Mouse (Mus musculus): Measurements from ENCODE around the gene Ccnl2. TPM values are rescaled to one million over a fixed set of nuclear protein-coding genes. Genes with fewer than 3 reads are reported as not detected.
A peak's percentile ranks its signal among the peaks of the same experiment; 100 is the strongest.

Ccnl2 gene
- polyA plus RNA-seq, 1 experiment = 86.1 TPM

DNA sequence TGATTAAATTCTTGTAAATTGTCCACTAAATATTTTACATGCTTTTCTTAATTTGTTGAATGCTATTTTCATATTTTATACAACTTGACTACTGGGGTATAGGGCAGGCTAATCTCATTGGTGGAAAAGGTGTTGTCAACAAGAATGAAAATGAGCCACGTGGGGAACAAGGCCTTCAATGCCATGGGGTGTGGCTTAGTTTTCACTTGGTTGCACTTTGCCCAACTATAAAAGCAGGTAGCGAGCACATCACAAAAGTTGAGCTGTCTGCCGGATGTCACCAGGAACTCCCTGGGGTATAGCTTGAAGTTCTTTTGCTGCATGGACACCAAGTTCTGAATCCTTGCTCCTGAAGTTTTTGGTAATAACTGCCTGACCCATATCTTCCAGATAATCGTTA, 5.2 kb downstream of the Ccnl2 start:
- Histone ChIP-seq H3K27ac (ENCODE audit: insufficient read depth, low read length) (no peak overlapping the region), H3K9ac (ENCODE audit: low read depth, poor library complexity, severe bottlenecking) (no peak overlapping the region), H3K9me3 (replicated peaks; ENCODE audit: control insufficient read depth, insufficient read depth, low read length, poor library complexity, severe bottlenecking) (no peaks in the 10 kb centered on the region), H3K4me1 (ENCODE audit: control insufficient read depth, insufficient read depth, low read length) (no peaks in the 10 kb centered on the region), H3K4me3 (ENCODE audit: low read depth, low read length) (no peak overlapping the region), H3K36me3 (ENCODE audit: control insufficient read depth, insufficient read depth, low read length, poor library complexity, severe bottlenecking) (peaks cover 83% of the 10 kb centered on the region), H3K27me3 (ENCODE audit: control insufficient read depth, insufficient read depth, low read length, poor library complexity, severe bottlenecking) (no peaks in the 10 kb centered on the region)
- TF ChIP-seq CTCF (IDR thresholded peaks at IDR 0.05; ENCODE audit: low read depth, low read length) (no peak), POLR2A (IDR thresholded peaks at IDR 0.05; ENCODE audit: insufficient read depth, low read length) (no peak), EP300 (IDR thresholded peaks at IDR 0.05; ENCODE audit: insufficient read depth, low read depth, low read length) (no peak)

DNA sequence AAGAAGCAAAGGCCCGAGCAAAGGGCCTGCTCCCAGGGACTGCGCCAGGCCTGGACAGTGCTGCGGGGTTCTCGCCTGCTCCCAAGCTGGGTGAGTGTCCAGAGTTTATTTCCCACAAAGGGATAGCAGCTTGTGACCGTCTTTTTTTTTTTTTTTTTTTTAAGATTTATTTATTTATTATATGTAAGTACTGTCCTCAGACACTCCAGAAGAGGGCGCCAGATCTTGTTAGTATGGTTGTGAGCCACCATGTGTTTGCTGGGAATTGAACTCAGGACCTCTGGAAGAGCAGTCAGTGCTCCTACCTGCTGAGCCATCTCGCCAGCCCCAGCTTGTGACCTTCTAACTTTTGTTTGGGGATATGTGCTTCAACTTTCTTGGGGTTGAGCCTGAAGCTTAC, 8.7 kb downstream of the Ccnl2 start:
- Histone ChIP-seq H3K9me3 (replicated peaks; ENCODE audit: control insufficient read depth, insufficient read depth, low read length, poor library complexity, severe bottlenecking) (no peaks in the 10 kb centered on the region), H3K4me1 (ENCODE audit: control insufficient read depth, insufficient read depth, low read length) (no peaks in the 10 kb centered on the region), H3K4me3 (ENCODE audit: low read depth, low read length) (no peak overlapping the region), H3K9ac (ENCODE audit: low read depth, poor library complexity, severe bottlenecking) (no peak overlapping the region), H3K27ac (ENCODE audit: insufficient read depth, low read length) (no peak overlapping the region), H3K36me3 (ENCODE audit: control insufficient read depth, insufficient read depth, low read length, poor library complexity, severe bottlenecking) (peaks cover 90% of the 10 kb centered on the region), H3K27me3 (ENCODE audit: control insufficient read depth, insufficient read depth, low read length, poor library complexity, severe bottlenecking) (no peaks in the 10 kb centered on the region)
- TF ChIP-seq CTCF (IDR thresholded peaks at IDR 0.05; ENCODE audit: low read depth, low read length) = peak; percentile 1
- TF ChIP-seq EP300 (IDR thresholded peaks at IDR 0.05; ENCODE audit: insufficient read depth, low read depth, low read length) = no peak

DNA sequence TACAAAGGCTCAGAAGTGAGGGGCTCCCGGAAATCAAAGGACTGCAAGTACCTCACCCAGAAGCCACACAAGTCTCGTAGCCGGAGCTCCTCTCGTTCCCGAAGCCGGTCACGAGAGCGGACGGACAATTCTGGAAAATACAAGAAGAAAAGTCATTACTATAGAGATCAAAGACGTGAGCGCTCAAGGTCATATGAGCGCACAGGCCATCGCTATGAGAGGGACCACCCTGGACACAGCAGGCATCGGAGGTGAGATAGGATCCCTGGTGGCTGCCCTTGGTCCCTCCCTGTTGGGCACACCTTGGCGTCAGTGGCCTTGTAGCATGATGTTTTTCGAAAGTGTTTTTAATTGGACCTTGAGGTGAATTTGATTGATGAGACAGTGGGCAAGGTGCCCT, 11.2 kb downstream of the Ccnl2 start:
- Histone ChIP-seq H3K36me3 (ENCODE audit: control insufficient read depth, insufficient read depth, low read length, poor library complexity, severe bottlenecking) (peaks cover 70% of the 10 kb centered on the region), H3K9me3 (replicated peaks; ENCODE audit: control insufficient read depth, insufficient read depth, low read length, poor library complexity, severe bottlenecking) (no peaks in the 10 kb centered on the region), H3K27me3 (ENCODE audit: control insufficient read depth, insufficient read depth, low read length, poor library complexity, severe bottlenecking) (no peaks in the 10 kb centered on the region)

DNA sequence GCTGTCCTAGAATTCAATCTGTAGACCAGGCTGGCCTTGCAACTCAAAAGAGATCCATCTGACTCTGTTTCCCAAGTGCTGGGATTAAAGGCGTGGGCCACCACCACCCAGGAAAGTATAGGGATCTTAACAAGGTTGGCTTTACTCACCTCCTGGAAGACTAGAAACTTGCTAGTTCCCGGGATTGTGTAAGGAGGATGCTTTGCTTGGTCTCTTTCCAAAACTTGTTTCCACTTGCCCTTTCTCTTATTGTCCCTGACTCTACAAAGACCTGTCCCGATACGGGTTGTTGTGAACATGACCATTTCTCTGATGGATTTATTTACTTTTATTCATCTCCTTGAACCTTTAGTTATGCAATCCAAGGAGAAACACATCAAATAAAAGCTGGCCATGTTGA, 17.6 kb downstream of the Ccnl2 start:
- no peak overlapping the region for H3K4me3 ChIP-seq (ENCODE audit: low read depth, low read length)
- H3K27ac ChIP-seq (ENCODE audit: insufficient read depth, low read length) = peak overlapping the region; percentile 47
- H3K4me1 ChIP-seq (ENCODE audit: control insufficient read depth, insufficient read depth, low read length) = peaks cover 2% of the 10 kb centered on the region
- no peak overlapping the region for H3K9ac ChIP-seq (ENCODE audit: low read depth, poor library complexity, severe bottlenecking)
- TF ChIP-seq CTCF (IDR thresholded peaks at IDR 0.05; ENCODE audit: low read depth, low read length) (no peak), EP300 (IDR thresholded peaks at IDR 0.05; ENCODE audit: insufficient read depth, low read depth, low read length) (no peak)
- no peaks in the 10 kb centered on the region for H3K27me3 ChIP-seq (ENCODE audit: control insufficient read depth, insufficient read depth, low read length, poor library complexity, severe bottlenecking)
- H3K9me3 ChIP-seq (replicated peaks; ENCODE audit: control insufficient read depth, insufficient read depth, low read length, poor library complexity, severe bottlenecking) = no peaks in the 10 kb centered on the region
- peaks cover 12% of the 10 kb centered on the region for H3K36me3 ChIP-seq (ENCODE audit: control insufficient read depth, insufficient read depth, low read length, poor library complexity, severe bottlenecking)

More for the DNA sequence above, 11.2 kb downstream of the Ccnl2 start:
- H3K9ac ChIP-seq (ENCODE audit: low read depth, poor library complexity, severe bottlenecking) = no peak overlapping the region
- H3K4me1 ChIP-seq (ENCODE audit: control insufficient read depth, insufficient read depth, low read length) = no peaks in the 10 kb centered on the region
- TF ChIP-seq POLR2A (IDR thresholded peaks at IDR 0.05; ENCODE audit: insufficient read depth, low read length) = no peak
- no peak for TF ChIP-seq EP300 (IDR thresholded peaks at IDR 0.05; ENCODE audit: insufficient read depth, low read depth, low read length)
- TF ChIP-seq CTCF (IDR thresholded peaks at IDR 0.05; ENCODE audit: low read depth, low read length) = no peak
- H3K4me3 ChIP-seq (ENCODE audit: low read depth, low read length) = no peak overlapping the region
- H3K27ac ChIP-seq (ENCODE audit: insufficient read depth, low read length) = no peak overlapping the region

DNA sequence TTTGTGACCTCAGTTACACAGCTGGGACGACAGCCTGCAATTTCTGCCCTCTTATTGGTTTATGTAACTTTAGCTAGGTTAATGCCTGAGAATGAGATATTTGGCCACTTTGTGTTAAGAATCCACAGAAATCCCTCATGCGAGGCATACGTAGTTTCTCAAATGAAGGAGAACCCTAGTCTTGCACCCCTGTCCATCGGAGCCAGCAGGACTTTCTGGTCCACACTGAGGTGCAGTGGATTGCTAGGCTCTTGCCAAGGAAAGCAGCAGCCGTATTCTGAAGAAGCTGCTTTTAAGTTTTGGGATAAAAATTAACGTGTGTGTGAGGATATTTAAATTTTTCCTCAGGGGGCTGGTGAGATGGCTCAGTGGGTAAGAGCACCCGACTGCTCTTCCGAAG, 18.3 kb downstream of the Ccnl2 start:
- Histone ChIP-seq H3K27ac (ENCODE audit: insufficient read depth, low read length) (peak overlapping the region; percentile 43; the same call in 1 of the 2 replicates), H3K9ac (ENCODE audit: low read depth, poor library complexity, severe bottlenecking) (no peak overlapping the region), H3K4me3 (ENCODE audit: low read depth, low read length) (peak overlapping the region; percentile 48), H3K27me3 (ENCODE audit: control insufficient read depth, insufficient read depth, low read length, poor library complexity, severe bottlenecking) (no peaks in the 10 kb centered on the region), H3K4me1 (ENCODE audit: control insufficient read depth, insufficient read depth, low read length) (peaks cover 2% of the 10 kb centered on the region), H3K9me3 (replicated peaks; ENCODE audit: control insufficient read depth, insufficient read depth, low read length, poor library complexity, severe bottlenecking) (no peaks in the 10 kb centered on the region), H3K36me3 (ENCODE audit: control insufficient read depth, insufficient read depth, low read length, poor library complexity, severe bottlenecking) (peaks cover 5% of the 10 kb centered on the region; the same call in 1 of the 2 replicates)
- TF ChIP-seq EP300 (IDR thresholded peaks at IDR 0.05; ENCODE audit: insufficient read depth, low read depth, low read length) = no peak
- no peak for TF ChIP-seq CTCF (IDR thresholded peaks at IDR 0.05; ENCODE audit: low read depth, low read length)
- TF ChIP-seq POLR2A (IDR thresholded peaks at IDR 0.05; ENCODE audit: insufficient read depth, low read length) = no peak

DNA sequence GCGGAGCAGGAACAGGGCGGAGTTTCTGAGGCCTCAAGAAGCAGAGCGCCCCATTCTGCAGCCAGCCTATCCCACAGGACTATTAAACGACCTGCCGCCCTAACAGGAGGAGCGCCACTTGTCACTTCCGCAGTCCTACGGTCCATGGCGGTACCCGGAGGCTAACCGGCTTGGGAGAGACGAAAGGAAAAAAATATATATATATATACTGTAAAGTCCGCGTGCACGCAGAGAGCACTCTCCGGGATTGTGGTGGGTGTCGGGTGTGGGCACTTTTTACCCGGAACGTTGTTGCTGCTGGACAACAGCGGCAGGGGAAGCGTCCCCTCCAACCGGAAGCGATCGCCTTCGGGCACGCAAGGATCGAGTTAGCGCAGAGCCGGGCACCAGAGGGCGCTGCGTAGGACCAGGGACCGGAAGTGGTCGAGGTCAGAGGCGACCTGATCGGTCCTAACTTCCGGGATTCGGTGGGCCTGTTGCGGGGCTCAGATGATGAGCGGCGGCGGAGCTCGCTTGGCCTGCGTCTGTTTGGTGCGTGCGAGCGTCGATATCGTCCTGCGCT, 19.0 kb downstream of the Ccnl2 start, which contains the start of gene Aurkaip1:
Gene Aurkaip1 (plus strand): TSS at position 68 of the 562 bp plus-strand sequence.
- TF ChIP-seq CTCF (IDR thresholded peaks at IDR 0.05; ENCODE audit: low read depth, low read length) (peak; percentile 93), EP300 (IDR thresholded peaks at IDR 0.05; ENCODE audit: insufficient read depth, low read depth, low read length) (no peak; the same call in 1 of the 2 replicates), POLR2A (IDR thresholded peaks at IDR 0.05; ENCODE audit: insufficient read depth, low read length) (peak; percentile 83)
- no peaks in the 10 kb centered on the region for H3K27me3 ChIP-seq (ENCODE audit: control insufficient read depth, insufficient read depth, low read length, poor library complexity, severe bottlenecking)
- peak within 1 kb of the TSS; percentile 47 for H3K27ac ChIP-seq (ENCODE audit: insufficient read depth, low read length)
- peak within 1 kb of the TSS; percentile 74 for H3K9ac ChIP-seq (ENCODE audit: low read depth, poor library complexity, severe bottlenecking)
- no peaks in the 10 kb centered on the region for H3K9me3 ChIP-seq (replicated peaks; ENCODE audit: control insufficient read depth, insufficient read depth, low read length, poor library complexity, severe bottlenecking)
- H3K4me3 ChIP-seq (ENCODE audit: low read depth, low read length) = peak within 1 kb of the TSS; percentile 88
- peaks cover 2% of the 10 kb centered on the region for H3K4me1 ChIP-seq (ENCODE audit: control insufficient read depth, insufficient read depth, low read length)
- peaks cover 4% of the 10 kb centered on the region; the same call in 1 of the 2 replicates for H3K36me3 ChIP-seq (ENCODE audit: control insufficient read depth, insufficient read depth, low read length, poor library complexity, severe bottlenecking)
